In the genomic region with DNA sequence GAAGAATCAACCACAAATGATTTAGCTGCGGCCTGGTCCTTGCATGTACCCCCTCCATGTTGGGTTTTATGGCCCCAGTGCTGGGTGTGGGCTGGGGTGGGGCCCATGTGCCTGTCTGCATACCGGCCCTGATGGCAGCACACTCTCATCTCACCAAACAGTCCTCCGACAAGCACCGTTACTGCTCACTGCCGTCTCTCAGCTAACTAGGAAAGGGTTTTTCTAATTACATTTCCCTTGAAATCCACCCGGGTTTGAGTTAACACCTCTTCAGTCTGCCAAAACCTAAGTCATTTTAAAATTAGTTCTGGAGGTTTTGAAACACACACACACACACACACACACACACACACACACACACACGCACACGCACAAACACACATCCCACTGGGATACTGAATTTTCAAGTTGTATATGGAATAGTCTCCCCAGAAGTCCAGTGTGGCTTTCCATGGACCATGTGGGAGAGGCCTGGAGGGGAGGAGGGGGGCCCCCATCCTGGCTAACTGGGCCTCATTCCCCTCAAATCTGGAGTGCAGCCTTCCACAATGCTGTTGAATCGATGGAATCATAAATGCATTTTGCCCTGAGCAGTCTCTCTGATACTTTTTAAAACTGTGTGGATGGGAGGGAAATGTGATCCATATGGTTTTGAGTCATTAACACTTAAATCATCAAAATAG, we compare ENCODE assay signal across 15 mouse cellular contexts.
A peak's percentile ranks its signal among the peaks of the same experiment; 100 is the strongest.
DNase-seq lines count a peak whose midpoint lies in the region; ATAC-seq and TF ChIP-seq lines count a peak whose summit lies in the region.
"Had no signal": no experiment of that assay in that cellular context is flagged by ENCODE, and none has a peak within 500 bp of the region (broad histone marks: within the 10 kb centered on the region; RNA-seq: fewer than 3 reads in every experiment).

No protein-coding gene starts in this region.

- no peaks in the 10 kb centered on the region for H3K36me3 ChIP-seq in forebrain, embryonic 12.5 days (replicated peaks)
- H3K36me3 ChIP-seq in forebrain, embryonic 11.5 days (ENCODE audit: control insufficient read depth, insufficient read depth, low read length), result no peaks in the 10 kb centered on the region
- H3K36me3 ChIP-seq in lung, embryonic 14.5 days (ENCODE audit: insufficient read depth), result no peaks in the 10 kb centered on the region
- H3K36me3 ChIP-seq in forebrain, embryonic 16.5 days (ENCODE audit: control insufficient read depth, insufficient read depth), result no peaks in the 10 kb centered on the region
- no peaks in the 10 kb centered on the region for H3K36me3 ChIP-seq in heart, embryonic 11.5 days (ENCODE audit: control insufficient read depth, insufficient read depth, low read length)
- H3K36me3 ChIP-seq: liver, embryonic 13.5 days had no signal

- no peak overlapping the region for H3K4me3 ChIP-seq in forebrain, embryonic 12.5 days (replicated peaks)
- H3K4me3 ChIP-seq in forebrain, embryonic 11.5 days (ENCODE audit: low read depth, low read length), result no peak overlapping the region
- no peak overlapping the region for H3K4me3 ChIP-seq in lung, embryonic 14.5 days (ENCODE audit: low read depth, low read length)
- no peak overlapping the region for H3K4me3 ChIP-seq in forebrain, embryonic 16.5 days (replicated peaks; ENCODE audit: low read length)
- no peak overlapping the region for H3K4me3 ChIP-seq in heart, embryonic 11.5 days (ENCODE audit: low read depth, low read length)
- H3K4me3 ChIP-seq: liver, embryonic 13.5 days had no signal

- WGBS in forebrain, embryonic 12.5 days, result 85% methylated on average over 9 of the region's 9 CpGs
- 84% methylated on average over 9 of the region's 9 CpGs for WGBS in forebrain, embryonic 11.5 days
- 52% methylated on average over 9 of the region's 9 CpGs for WGBS in lung, embryonic 14.5 days
- WGBS in forebrain, embryonic 16.5 days, result 73% methylated on average over 9 of the region's 9 CpGs
- WGBS in heart, embryonic 11.5 days (ENCODE audit: insufficient replicate concordance), result 75% methylated on average over 9 of the region's 9 CpGs

- TF ChIP-seq CTCF in lung, embryonic 14.5 days (IDR thresholded peaks at IDR 0.05; ENCODE audit: low read depth), result no peak

- H3K9me3 ChIP-seq in forebrain, embryonic 12.5 days, result no peaks in the 10 kb centered on the region
- H3K9me3 ChIP-seq in forebrain, embryonic 11.5 days (ENCODE audit: control insufficient read depth, low read length), result no peaks in the 10 kb centered on the region
- no peaks in the 10 kb centered on the region for H3K9me3 ChIP-seq in lung, embryonic 14.5 days (ENCODE audit: low read depth, low read length)
- no peaks in the 10 kb centered on the region for H3K9me3 ChIP-seq in forebrain, embryonic 16.5 days (ENCODE audit: control insufficient read depth, low read length)
- H3K9me3 ChIP-seq in heart, embryonic 11.5 days (replicated peaks; ENCODE audit: control insufficient read depth, low read length), result no peaks in the 10 kb centered on the region
- H3K9me3 ChIP-seq: liver, embryonic 13.5 days had no signal

- H3K4me1 ChIP-seq in forebrain, embryonic 12.5 days, result peaks cover 11% of the 10 kb centered on the region
- no peaks in the 10 kb centered on the region for H3K4me1 ChIP-seq in forebrain, embryonic 11.5 days (replicated peaks; ENCODE audit: control insufficient read depth, insufficient read depth, low read length)
- peaks cover 8% of the 10 kb centered on the region; the same call in 1 of the 2 replicates for H3K4me1 ChIP-seq in lung, embryonic 14.5 days (ENCODE audit: insufficient read depth)
- H3K4me1 ChIP-seq in forebrain, embryonic 16.5 days (replicated peaks; ENCODE audit: control insufficient read depth, insufficient read depth, low read length), result peaks cover 10% of the 10 kb centered on the region; the same call in 1 of the 2 replicates
- peaks cover 14% of the 10 kb centered on the region for H3K4me1 ChIP-seq in heart, embryonic 11.5 days (ENCODE audit: control insufficient read depth, insufficient read depth, low read length)
- H3K4me1 ChIP-seq: liver, embryonic 13.5 days had no signal

- DNase-seq in forebrain, embryonic 11.5 days (ENCODE audit: low spot score), result no peak
- DNase-seq in lung, embryonic 14.5 days, result no peak
- DNase-seq in lung, postnatal 10 days, result no peak
- DNase-seq in right cerebral cortex, postnatal 25 days, result peak; percentile 33
- DNase-seq in adipocyte (ENCODE audit: low spot score), result no peak
- DNase-seq: adrenal gland, adult 2 months; cerebellum, adult 9-11 months; kidney, postnatal 10 days; layer of hippocampus, adult 9-11 months; liver, embryonic 13.5 days; lung, postnatal 14 days; thymus, postnatal 25 days had no signal

- H3K9ac ChIP-seq in forebrain, embryonic 12.5 days, result 0 out of 2 replicates have a peak overlapping the region, but pooled peaks have one; percentile 25
- H3K9ac ChIP-seq in forebrain, embryonic 11.5 days (ENCODE audit: low read length), result no peak overlapping the region
- no peak overlapping the region for H3K9ac ChIP-seq in lung, embryonic 14.5 days
- H3K9ac ChIP-seq in forebrain, embryonic 16.5 days (replicated peaks; ENCODE audit: low read depth, low read length), result no peak overlapping the region
- no peak overlapping the region for H3K9ac ChIP-seq in heart, embryonic 11.5 days (ENCODE audit: low read depth, low read length)
- H3K9ac ChIP-seq: liver, embryonic 13.5 days had no signal

- H3K27me3 ChIP-seq in forebrain, embryonic 12.5 days, result no peaks in the 10 kb centered on the region
- H3K27me3 ChIP-seq in forebrain, embryonic 11.5 days (ENCODE audit: control insufficient read depth, insufficient read depth, low read length), result no peaks in the 10 kb centered on the region
- H3K27me3 ChIP-seq in lung, embryonic 14.5 days (ENCODE audit: insufficient read depth, low read length), result no peaks in the 10 kb centered on the region
- H3K27me3 ChIP-seq in forebrain, embryonic 16.5 days (replicated peaks; ENCODE audit: control insufficient read depth, insufficient read depth, low read length), result no peaks in the 10 kb centered on the region
- H3K27me3 ChIP-seq in heart, embryonic 11.5 days (ENCODE audit: control insufficient read depth, insufficient read depth, low read length), result no peaks in the 10 kb centered on the region
- H3K27me3 ChIP-seq: liver, embryonic 13.5 days had no signal

- no peak overlapping the region for H3K27ac ChIP-seq in forebrain, embryonic 12.5 days
- no peak overlapping the region; the same call in 1 of the 2 replicates for H3K27ac ChIP-seq in forebrain, embryonic 11.5 days (ENCODE audit: low read depth, low read length)
- H3K27ac ChIP-seq in lung, embryonic 14.5 days (ENCODE audit: low read depth), result peak overlapping the region; percentile 9; the same call in 1 of the 2 replicates
- peak overlapping the region; percentile 34; the same call in 1 of the 2 replicates for H3K27ac ChIP-seq in forebrain, embryonic 16.5 days (ENCODE audit: low read length)
- H3K27ac ChIP-seq in heart, embryonic 11.5 days (ENCODE audit: low read depth, low read length), result no peak overlapping the region
- H3K27ac ChIP-seq: liver, embryonic 13.5 days had no signal

- ATAC-seq in forebrain, embryonic 12.5 days (ENCODE audit: low FRiP score), result no peak
- no peak for ATAC-seq in forebrain, embryonic 11.5 days (replicated peaks; ENCODE audit: low FRiP score)
- no peak for ATAC-seq in lung, embryonic 14.5 days (ENCODE audit: insufficient read depth)
- peak; percentile 38 for ATAC-seq in forebrain, embryonic 16.5 days
- no peak for ATAC-seq in heart, embryonic 11.5 days (replicated peaks; ENCODE audit: insufficient number of reproducible peaks, low FRiP score, low TSS enrichment)

- no peak overlapping the region for H3K4me2 ChIP-seq in forebrain, embryonic 12.5 days
- no peak overlapping the region for H3K4me2 ChIP-seq in forebrain, embryonic 11.5 days (ENCODE audit: low read depth, low read length, severe bottlenecking)
- no peak overlapping the region for H3K4me2 ChIP-seq in lung, embryonic 14.5 days
- no peak overlapping the region for H3K4me2 ChIP-seq in forebrain, embryonic 16.5 days (ENCODE audit: low read length)
- H3K4me2 ChIP-seq in heart, embryonic 11.5 days, result no peak overlapping the region
- H3K4me2 ChIP-seq: liver, embryonic 13.5 days had no signal

Comparison
In these comparisons a context has a peak if more than half of its experiments do, and no peak if none do; other contexts are left out.
1. H3K27ac ChIP-seq: peak in lung, embryonic 14.5 days (single experiment) and forebrain, embryonic 16.5 days (single experiment); none in forebrain, embryonic 12.5 days (single experiment), forebrain, embryonic 11.5 days (single experiment) and heart, embryonic 11.5 days (single experiment).